Mouse (Mus musculus): ENCODE measurements at regions not wholly inside any gene's neighbourhood (a gene's known extent, or its start where the extent isn't known, plus 50 kb on each side); places are given as distances from the start of the nearest gene placed in this dataset.

- no peak overlapping the region for H3K27ac ChIP-seq (ENCODE audit: insufficient read depth, low read length)
- H3K27me3 ChIP-seq (ENCODE audit: control insufficient read depth, insufficient read depth, low read length) = no peaks in the 10 kb centered on the region
- TF ChIP-seq CTCF (IDR thresholded peaks at IDR 0.05; ENCODE audit: borderline replicate concordance, insufficient read depth, low read depth, low read length) (no peak), POLR2A (IDR thresholded peaks at IDR 0.05; ENCODE audit: borderline replicate concordance, insufficient read depth, low read length) (no peak)
- no peak overlapping the region for H3K4me3 ChIP-seq (replicated peaks; ENCODE audit: insufficient read depth, low read depth, low read length)
- WGBS = 48% methylated on average over 3 of the region's 3 CpGs
- no peak for DNase-seq
- no peaks in the 10 kb centered on the region for H3K4me1 ChIP-seq (ENCODE audit: control insufficient read depth, insufficient read depth, low read length)
These were observed 297.5 kb upstream of the Plxna2 start for GRCm38 (mm10) chr1:194320320-194321036.

GRCm38 (mm10) chr1:194318351-194318750 lies 299.7 kb upstream of the Plxna2 start:
- Histone ChIP-seq H3K4me1 (ENCODE audit: control insufficient read depth, insufficient read depth, low read length) (no peaks in the 10 kb centered on the region), H3K4me3 (replicated peaks; ENCODE audit: insufficient read depth, low read depth, low read length) (no peak overlapping the region), H3K27ac (ENCODE audit: insufficient read depth, low read length) (no peak overlapping the region), H3K27me3 (ENCODE audit: control insufficient read depth, insufficient read depth, low read length) (no peaks in the 10 kb centered on the region)
- TF ChIP-seq POLR2A (IDR thresholded peaks at IDR 0.05; ENCODE audit: borderline replicate concordance, insufficient read depth, low read length) (no peak), CTCF (IDR thresholded peaks at IDR 0.05; ENCODE audit: borderline replicate concordance, insufficient read depth, low read depth, low read length) (no peak)
- no peak for DNase-seq

GRCm38 (mm10) chr1:194315593-194315992 lies 302.4 kb upstream of the Plxna2 start:
- no peak for TF ChIP-seq POLR2A (IDR thresholded peaks at IDR 0.05; ENCODE audit: borderline replicate concordance, insufficient read depth, low read length)
- no peak for TF ChIP-seq CTCF (IDR thresholded peaks at IDR 0.05; ENCODE audit: borderline replicate concordance, insufficient read depth, low read depth, low read length)
- no peak overlapping the region for H3K27ac ChIP-seq (ENCODE audit: insufficient read depth, low read length)
- H3K4me3 ChIP-seq (replicated peaks; ENCODE audit: insufficient read depth, low read depth, low read length) = no peak overlapping the region
- 67% methylated on average over 2 of the region's 2 CpGs for WGBS
- H3K4me1 ChIP-seq (ENCODE audit: control insufficient read depth, insufficient read depth, low read length) = no peaks in the 10 kb centered on the region
- peak in 1 of 2 experiments; percentile 24 for DNase-seq
- H3K27me3 ChIP-seq (ENCODE audit: control insufficient read depth, insufficient read depth, low read length) = no peaks in the 10 kb centered on the region

- H3K4me1 ChIP-seq (ENCODE audit: control insufficient read depth, insufficient read depth, low read length) = peaks cover 5% of the 10 kb centered on the region; the same call in 1 of the 2 replicates
- DNase-seq = peak; percentile 27 to 55
- H3K4me3 ChIP-seq (replicated peaks; ENCODE audit: insufficient read depth, low read depth, low read length) = no peak overlapping the region
- no peak overlapping the region for H3K27ac ChIP-seq (ENCODE audit: insufficient read depth, low read length)
- H3K27me3 ChIP-seq (ENCODE audit: control insufficient read depth, insufficient read depth, low read length) = no peaks in the 10 kb centered on the region
- WGBS = 11% methylated on average over 2 of the region's 2 CpGs
- TF ChIP-seq CTCF (IDR thresholded peaks at IDR 0.05; ENCODE audit: borderline replicate concordance, insufficient read depth, low read depth, low read length) (no peak), POLR2A (IDR thresholded peaks at IDR 0.05; ENCODE audit: borderline replicate concordance, insufficient read depth, low read length) (no peak)
These were observed 307.6 kb upstream of the Plxna2 start for GRCm38 (mm10) chr1:194310373-194310772.

GRCm38 (mm10) chr1:194308648-194309047 lies 309.4 kb upstream of the Plxna2 start:
- TF ChIP-seq POLR2A (IDR thresholded peaks at IDR 0.05; ENCODE audit: borderline replicate concordance, insufficient read depth, low read length) = no peak
- DNase-seq = no peak
- Histone ChIP-seq H3K27ac (ENCODE audit: insufficient read depth, low read length) (no peak overlapping the region), H3K4me3 (replicated peaks; ENCODE audit: insufficient read depth, low read depth, low read length) (no peak overlapping the region), H3K27me3 (ENCODE audit: control insufficient read depth, insufficient read depth, low read length) (no peaks in the 10 kb centered on the region), H3K4me1 (ENCODE audit: control insufficient read depth, insufficient read depth, low read length) (peaks cover 5% of the 10 kb centered on the region; the same call in 1 of the 2 replicates)
- WGBS = 94% methylated on average over 3 of the region's 3 CpGs

GRCm38 (mm10) chr1:194303951-194304350 lies 314.1 kb upstream of the Plxna2 start:
- no peaks in the 10 kb centered on the region for H3K4me1 ChIP-seq (ENCODE audit: control insufficient read depth, insufficient read depth, low read length)
- WGBS = 79% methylated on average over 1 of the region's 1 CpGs
- TF ChIP-seq CTCF (IDR thresholded peaks at IDR 0.05; ENCODE audit: borderline replicate concordance, insufficient read depth, low read depth, low read length) (no peak), POLR2A (IDR thresholded peaks at IDR 0.05; ENCODE audit: borderline replicate concordance, insufficient read depth, low read length) (no peak)

GRCm38 (mm10) chr1:194302775-194303174 lies 315.2 kb upstream of the Plxna2 start:
- H3K4me1 ChIP-seq (ENCODE audit: control insufficient read depth, insufficient read depth, low read length) = no peaks in the 10 kb centered on the region
- DNase-seq = no peak
- H3K27ac ChIP-seq (ENCODE audit: insufficient read depth, low read length) = no peak overlapping the region
- TF ChIP-seq CTCF (IDR thresholded peaks at IDR 0.05; ENCODE audit: borderline replicate concordance, insufficient read depth, low read depth, low read length) (no peak), POLR2A (IDR thresholded peaks at IDR 0.05; ENCODE audit: borderline replicate concordance, insufficient read depth, low read length) (no peak)
- WGBS = 57% methylated on average over 1 of the region's 1 CpGs
- no peak overlapping the region for H3K4me3 ChIP-seq (replicated peaks; ENCODE audit: insufficient read depth, low read depth, low read length)
- no peaks in the 10 kb centered on the region for H3K27me3 ChIP-seq (ENCODE audit: control insufficient read depth, insufficient read depth, low read length)

More at GRCm38 (mm10) chr1:194303951-194304350, 314.1 kb upstream of the Plxna2 start:
- DNase-seq = no peak
- H3K27me3 ChIP-seq (ENCODE audit: control insufficient read depth, insufficient read depth, low read length) = no peaks in the 10 kb centered on the region
- no peak overlapping the region for H3K27ac ChIP-seq (ENCODE audit: insufficient read depth, low read length)
- H3K4me3 ChIP-seq (replicated peaks; ENCODE audit: insufficient read depth, low read depth, low read length) = no peak overlapping the region

GRCm38 (mm10) chr1:194281941-194282340 lies 336.1 kb upstream of the Plxna2 start:
- no peak for DNase-seq
- WGBS = 47% methylated on average over 3 of the region's 3 CpGs
- no peak overlapping the region for H3K27ac ChIP-seq (ENCODE audit: insufficient read depth, low read length)
- H3K27me3 ChIP-seq (ENCODE audit: control insufficient read depth, insufficient read depth, low read length) = no peaks in the 10 kb centered on the region
- TF ChIP-seq POLR2A (IDR thresholded peaks at IDR 0.05; ENCODE audit: borderline replicate concordance, insufficient read depth, low read length) (no peak), CTCF (IDR thresholded peaks at IDR 0.05; ENCODE audit: borderline replicate concordance, insufficient read depth, low read depth, low read length) (no peak)
- H3K4me3 ChIP-seq (replicated peaks; ENCODE audit: insufficient read depth, low read depth, low read length) = no peak overlapping the region
- H3K4me1 ChIP-seq (ENCODE audit: control insufficient read depth, insufficient read depth, low read length) = no peaks in the 10 kb centered on the region
